Mouse (Mus musculus) heart, postnatal 14 days (tissue): ENCODE measurements at regions not wholly inside any gene's neighbourhood (a gene's known extent, or its start where the extent isn't known, plus 50 kb on each side); places are given as distances from the start of the nearest gene placed in this dataset.
"Not testable (repeated sequence)": the region's sequence is repeated elsewhere in the genome, so short reads cannot be mapped to it uniquely, and the experiment has no call there.

Experiments
- DNase-seq, 2 experiments: peaks; one replicate each; pipeline ENCODE4 v3.0.0; 2021 to 2022
- intact Hi-C: fragments of 180-260 bp; cut with DNase I; formaldehyde crosslinking; loops from one replicate; pipeline ENCODE4 v1.15.1; 2025

- no peak for DNase-seq
- intact Hi-C loops: no loop called here
Observed at GRCm38 (mm10) chr2:17900202-17900601, 96.6 kb downstream of the H2al2a start.

- DNase-seq: no peak
- intact Hi-C loops: no loop called here
Observed at GRCm38 (mm10) chr2:17898780-17899179, 98.0 kb downstream of the H2al2a start.

- intact Hi-C loops: no loop called here
- DNase-seq: no peak
Observed at GRCm38 (mm10) chr2:17896036-17896435, 100.7 kb downstream of the H2al2a start.

GRCm38 (mm10) chr2:17892661-17893060 is 104.1 kb downstream of the H2al2a start:
- intact Hi-C loops, DNase-seq: not testable (repeated sequence)

GRCm38 (mm10) chr2:17887699-17888098 is 109.1 kb downstream of the H2al2a start:
- intact Hi-C loops: loop anchor here (5.0 to 10.0 kb wide), 2 partner anchors 35 to 137 kb away; no protein-coding TSS in a partner anchor
- peak in 1 of 2 experiments; percentile 8 for DNase-seq

GRCm38 (mm10) chr2:17882389-17882788 is 114.4 kb downstream of the H2al2a start:
- no peak for DNase-seq
- intact Hi-C loops: loop anchor here (10.0 kb wide), 1 partner anchor 142 kb away; no protein-coding TSS in a partner anchor

GRCm38 (mm10) chr2:17880800-17881717 is 115.7 kb downstream of the H2al2a start:
- DNase-seq: peak in 1 of 2 experiments; percentile 29
- intact Hi-C loops: loop anchor here (10.0 kb wide), 1 partner anchor 144 kb away; no protein-coding TSS in a partner anchor

GRCm38 (mm10) chr2:17877901-17878300 is 118.9 kb downstream of the H2al2a start:
- intact Hi-C loops: no loop called here
- no peak for DNase-seq

- intact Hi-C loops: no loop called here
- no peak for DNase-seq
Observed at GRCm38 (mm10) chr2:17876942-17877341, 119.8 kb downstream of the H2al2a start.

- DNase-seq: no peak
- intact Hi-C loops: no loop called here
Observed at GRCm38 (mm10) chr2:17876155-17876554, 120.6 kb downstream of the H2al2a start.

- no peak for DNase-seq
- intact Hi-C loops: no loop called here
Observed at GRCm38 (mm10) chr2:17870562-17870961, 126.2 kb downstream of the H2al2a start.

- no peak for DNase-seq
- intact Hi-C loops: no loop called here
Observed at GRCm38 (mm10) chr2:17868145-17868544, 128.6 kb downstream of the H2al2a start.

GRCm38 (mm10) chr2:17867341-17867740 is 129.4 kb downstream of the H2al2a start:
- intact Hi-C loops: no loop called here
- no peak for DNase-seq

GRCm38 (mm10) chr2:17861765-17862495 is 130.7 kb upstream of the Nebl start:
- intact Hi-C loops: no loop called here
- no peak for DNase-seq

- no peak for DNase-seq
- intact Hi-C loops: no loop called here
Observed at GRCm38 (mm10) chr2:17860922-17861559, 129.8 kb upstream of the Nebl start.

- intact Hi-C loops: loop anchor here (10.0 kb wide), 1 partner anchor 486 kb away; no protein-coding TSS in a partner anchor
Observed at GRCm38 (mm10) chr2:17859234-17859633, 128.0 kb upstream of the Nebl start.

GRCm38 (mm10) chr2:17858326-17858725 is 127.1 kb upstream of the Nebl start:
- DNase-seq: no peak
- intact Hi-C loops: loop anchor here (10.0 kb wide), 1 partner anchor 486 kb away; no protein-coding TSS in a partner anchor

More at GRCm38 (mm10) chr2:17859234-17859633, 128.0 kb upstream of the Nebl start:
- no peak for DNase-seq

GRCm38 (mm10) chr2:17855566-17856264 is 124.5 kb upstream of the Nebl start:
- intact Hi-C loops: loop anchor here (10.0 kb wide), 1 partner anchor 489 kb away; no protein-coding TSS in a partner anchor
- no peak for DNase-seq

GRCm38 (mm10) chr2:17854088-17854487 is 122.8 kb upstream of the Nebl start:
- DNase-seq: no peak
- intact Hi-C loops: loop anchor here (5.0 to 10.0 kb wide), 3 partner anchors 33 to 491 kb away; no protein-coding TSS in a partner anchor
